Mouse (Mus musculus) cerebellum, adult 2 months (tissue): ENCODE results near the gene Prkaca. TPM values are rescaled to one million over a fixed set of nuclear protein-coding genes. Genes with fewer than 3 reads are reported as not detected.
A peak's percentile ranks its signal among the peaks of the same experiment; 100 is the strongest.

Experiments used
- DNase-seq, 2 experiments: peaks; one replicate each; pipeline ENCODE4 v3.0.0; 2021
- H3K27ac ChIP-seq: fragments of 200-500 bp; 2 replicates; pipeline ENCODE4 v1.5.1; 2012; ENCODE audit warnings: low read length, control low read depth, inconsistent platforms; ENCODE audit not compliant: insufficient read depth
- H3K27me3 ChIP-seq: fragments of 200-500 bp; 2 replicates; pipeline ENCODE4 v1.6.1; 2012; ENCODE audit warnings: inconsistent platforms, mild to moderate bottlenecking, low read length, moderate library complexity; ENCODE audit not compliant: control insufficient read depth, insufficient read depth
- H3K4me1 ChIP-seq: fragments of 200-500 bp; 2 replicates; pipeline ENCODE4 v1.6.1; 2011; ENCODE audit warnings: low read length; ENCODE audit not compliant: control insufficient read depth, insufficient read depth
- H3K4me3 ChIP-seq: fragments of 200-500 bp; replicated peaks from 2 replicates; pipeline ENCODE3; 2011; ENCODE audit warnings: mild to moderate bottlenecking, low read depth, low read length, control low read depth; ENCODE audit not compliant: insufficient read depth
- CTCF ChIP-seq: fragments of 200-500 bp; IDR thresholded peaks from 2 replicates; pipeline ENCODE4 v1.5.1; 2011; ENCODE audit warnings: low read depth, mild to moderate bottlenecking, control low read depth, low read length, moderate library complexity, borderline replicate concordance; ENCODE audit not compliant: insufficient read depth
- POLR2A ChIP-seq: fragments of 200-500 bp; IDR thresholded peaks from 2 replicates; pipeline ENCODE4 v1.6.1; 2011; ENCODE audit warnings: low read length, control low read depth, borderline replicate concordance; ENCODE audit not compliant: insufficient read depth
- WGBS: fragments of 180-500 bp; shearing (Covaris S2); methylation state at CpG from one replicate; pipeline ENCODE4 v1.1.7; 2018; 5-methylcytosine and 5-hydroxymethylcytosine counted together
- polyA plus RNA-seq: library from polyadenylated mRNA; depleted of rRNA; stranded (reverse); fragments of >200 nt; gene quantifications from 2 replicates; pipeline ENCODE4 v1.2.3, GENCODE M21; 2012; rRNA removed

Prkaca gene
- polyA plus RNA-seq, result 235 and 256 TPM in 2 replicates

DNA sequence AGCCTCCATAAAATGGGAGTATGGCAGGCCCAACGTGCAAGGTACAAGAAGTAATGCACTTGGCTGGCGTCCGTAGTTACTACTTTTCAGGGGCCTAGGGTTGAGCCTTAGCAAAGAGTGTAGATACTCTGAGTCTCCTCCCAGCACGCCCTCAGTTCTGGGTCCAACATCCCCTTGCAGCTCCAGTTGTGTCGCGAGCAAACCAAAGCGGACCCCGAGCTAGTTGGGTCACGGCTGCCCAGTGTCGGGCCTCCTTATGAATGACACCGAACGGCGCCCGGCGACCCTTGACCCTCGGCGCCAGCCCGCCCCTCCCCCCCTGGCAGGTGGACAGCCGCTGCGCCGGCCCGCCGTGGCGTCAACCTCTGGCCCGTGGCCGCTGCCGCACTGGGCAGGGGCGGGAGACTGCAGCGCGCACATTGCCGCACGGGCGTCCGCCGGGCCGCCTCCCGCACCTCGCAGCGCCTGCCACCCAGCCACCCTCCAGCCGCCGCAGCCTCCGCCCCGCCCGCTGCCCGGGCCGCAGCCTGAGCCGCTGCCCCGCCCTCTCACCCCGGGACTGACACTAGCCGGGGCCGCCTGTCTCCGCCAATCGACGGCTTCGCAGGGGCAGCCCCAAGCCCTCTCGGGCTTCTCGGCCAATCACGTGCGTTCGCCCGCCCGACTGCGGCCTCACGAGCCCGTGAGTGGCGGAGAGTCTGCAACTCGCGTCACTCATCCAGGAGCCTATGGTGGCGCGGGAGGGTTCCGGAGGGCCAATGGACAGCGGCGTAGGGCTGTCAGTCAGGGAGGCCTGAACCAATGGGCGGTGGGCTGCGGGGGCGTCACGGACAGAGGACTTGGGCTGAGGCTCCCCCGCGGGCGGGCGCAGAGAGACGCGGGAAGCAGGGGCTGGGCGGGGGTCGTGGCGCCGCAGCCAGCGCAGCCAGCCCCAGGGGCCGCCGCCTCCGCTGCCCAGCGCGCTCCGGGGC lies at the start of gene Prkaca:
Prkaca (plus strand) TSS at position 844 of the 971 bp plus-strand sequence.
- Histone ChIP-seq H3K27ac (peak within 1 kb of the TSS; percentile 70), H3K27me3 (no peaks in the 10 kb centered on the region), H3K4me1 (peaks cover 12% of the 10 kb centered on the region), H3K4me3 (peak within 1 kb of the TSS; percentile 78)
- WGBS, result under 1% methylated on average over 81 of the region's 94 CpGs
- peak; percentile 59 for TF ChIP-seq POLR2A
- TF ChIP-seq CTCF, result no peak
- DNase-seq, result peak; percentile 98 to 100

DNA sequence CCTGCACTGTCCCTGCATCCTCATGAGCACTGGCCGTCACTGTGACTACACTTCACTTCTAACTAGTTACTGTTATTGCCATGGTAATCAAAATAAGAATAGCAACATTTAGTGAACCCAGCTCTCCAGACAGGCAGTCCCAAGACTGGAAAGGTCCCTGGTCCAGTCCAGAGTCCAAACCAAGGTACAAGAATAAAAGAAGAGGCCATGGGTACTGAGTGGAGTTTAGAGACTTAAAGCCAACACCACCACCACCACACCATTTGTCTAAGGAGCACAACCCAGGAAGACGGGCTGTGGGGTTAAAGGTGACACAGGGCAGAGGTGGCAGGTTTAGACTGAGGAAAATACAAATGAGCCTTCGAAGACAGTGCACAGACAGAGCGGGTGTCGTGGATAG lies 48.2 kb upstream of the Prkaca start:
- Histone ChIP-seq H3K27ac (no peak overlapping the region), H3K4me1 (no peaks in the 10 kb centered on the region; the same call in 1 of the 2 replicates), H3K4me3 (no peak overlapping the region), H3K27me3 (no peaks in the 10 kb centered on the region)
- WGBS, result 87% methylated on average over 5 of the region's 5 CpGs
- TF ChIP-seq POLR2A, result no peak
- TF ChIP-seq CTCF, result no peak
- no peak for DNase-seq

DNA sequence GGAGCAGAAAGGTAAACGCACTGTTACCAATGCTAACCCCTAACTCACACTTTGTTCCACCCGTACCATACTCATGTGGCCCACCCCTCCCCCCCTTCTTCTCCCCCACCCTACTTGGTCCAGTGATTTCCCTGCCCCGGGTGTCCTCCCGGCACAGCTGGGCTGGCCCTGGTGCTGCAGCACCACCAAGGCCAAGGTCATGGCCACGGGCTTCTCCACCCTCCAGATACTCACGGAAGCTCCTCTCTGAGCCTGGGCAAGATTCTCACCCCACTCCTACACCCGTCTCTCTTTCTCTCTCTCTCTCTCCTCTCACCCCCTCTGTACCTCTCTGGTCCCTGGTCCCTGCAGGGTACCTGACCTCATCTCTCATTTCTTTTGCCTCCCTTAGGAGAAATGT lies 46.5 kb upstream of the Prkaca start:
- no peak overlapping the region for H3K27ac ChIP-seq
- no peaks in the 10 kb centered on the region for H3K4me1 ChIP-seq
- no peak overlapping the region for H3K4me3 ChIP-seq
- TF ChIP-seq CTCF, result no peak
- TF ChIP-seq POLR2A, result no peak
- H3K27me3 ChIP-seq, result no peaks in the 10 kb centered on the region
- 62% methylated on average over 7 of the region's 7 CpGs for WGBS
- no peak for DNase-seq

DNA sequence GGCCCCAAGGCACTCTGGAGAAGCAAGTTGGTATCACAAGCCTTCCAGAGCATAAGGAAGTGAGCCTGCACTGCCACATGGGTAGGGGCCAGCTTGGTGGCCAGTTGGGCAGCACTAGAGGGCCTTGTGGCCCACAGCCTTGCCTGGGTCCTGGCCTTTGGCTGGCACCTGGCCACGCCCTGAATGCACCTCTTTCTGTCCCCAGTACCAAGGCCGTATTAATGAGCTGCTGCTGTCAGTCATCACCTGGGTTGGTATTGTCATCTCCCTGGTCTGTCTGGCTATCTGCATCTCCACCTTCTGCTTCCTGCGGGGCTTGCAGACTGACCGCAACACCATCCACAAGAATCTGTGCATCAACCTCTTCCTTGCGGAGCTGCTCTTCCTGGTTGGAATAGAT lies 38.6 kb upstream of the Prkaca start:
- WGBS, result 69% methylated on average over 5 of the region's 5 CpGs
- peak in 1 of 2 experiments; percentile 13 for DNase-seq
- no peaks in the 10 kb centered on the region for H3K4me1 ChIP-seq
- no peaks in the 10 kb centered on the region for H3K27me3 ChIP-seq
- TF ChIP-seq POLR2A (no peak), CTCF (no peak)
- no peak overlapping the region for H3K27ac ChIP-seq
- no peak overlapping the region for H3K4me3 ChIP-seq

DNA sequence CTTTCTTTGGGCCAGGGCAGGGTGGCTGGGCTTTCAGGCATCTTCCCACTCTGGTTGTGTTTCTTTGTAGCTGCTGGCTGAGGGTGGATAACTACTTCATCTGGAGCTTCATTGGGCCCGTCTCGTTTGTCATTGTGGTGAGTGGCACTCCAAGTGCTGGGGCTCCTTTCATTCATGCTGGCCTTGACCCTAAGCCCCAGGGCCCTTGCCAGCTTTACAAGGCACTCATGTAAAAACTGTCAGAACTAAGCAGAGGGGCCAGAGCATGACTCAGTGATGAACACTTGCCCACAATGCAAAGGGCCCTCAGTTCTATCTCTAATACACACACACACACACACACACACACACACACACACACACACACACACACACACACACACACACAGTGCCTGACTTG lies 37.8 kb upstream of the Prkaca start:
- Histone ChIP-seq H3K4me3 (no peak overlapping the region), H3K27me3 (no peaks in the 10 kb centered on the region), H3K27ac (no peak overlapping the region), H3K4me1 (no peaks in the 10 kb centered on the region)
- DNase-seq, result no peak
- 75% methylated on average over 2 of the region's 2 CpGs for WGBS
- TF ChIP-seq CTCF (no peak), POLR2A (no peak)

DNA sequence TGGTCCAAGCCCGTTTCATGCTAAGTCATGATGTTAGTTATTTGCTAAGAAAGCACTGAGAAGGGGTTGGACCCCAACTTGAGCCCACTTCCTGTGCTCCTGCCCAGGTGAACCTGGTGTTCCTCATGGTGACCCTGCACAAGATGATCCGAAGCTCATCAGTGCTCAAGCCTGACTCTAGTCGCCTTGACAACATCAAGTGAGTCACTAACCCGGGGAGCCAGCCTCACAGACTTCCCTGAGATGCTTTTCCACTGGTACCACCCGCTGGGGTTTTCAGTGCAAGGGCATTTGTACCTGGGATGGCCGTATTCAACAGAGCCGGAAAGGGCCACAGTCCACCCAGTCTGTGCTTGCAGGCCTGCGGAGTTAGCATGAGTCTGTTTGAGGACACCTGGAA lies 37.4 kb upstream of the Prkaca start:
- H3K27ac ChIP-seq, result no peak overlapping the region
- no peaks in the 10 kb centered on the region for H3K27me3 ChIP-seq
- H3K4me3 ChIP-seq, result no peak overlapping the region
- no peaks in the 10 kb centered on the region for H3K4me1 ChIP-seq
- WGBS, result 87% methylated on average over 8 of the region's 8 CpGs
- TF ChIP-seq CTCF, result no peak
- TF ChIP-seq POLR2A, result no peak
- DNase-seq, result no peak

DNA sequence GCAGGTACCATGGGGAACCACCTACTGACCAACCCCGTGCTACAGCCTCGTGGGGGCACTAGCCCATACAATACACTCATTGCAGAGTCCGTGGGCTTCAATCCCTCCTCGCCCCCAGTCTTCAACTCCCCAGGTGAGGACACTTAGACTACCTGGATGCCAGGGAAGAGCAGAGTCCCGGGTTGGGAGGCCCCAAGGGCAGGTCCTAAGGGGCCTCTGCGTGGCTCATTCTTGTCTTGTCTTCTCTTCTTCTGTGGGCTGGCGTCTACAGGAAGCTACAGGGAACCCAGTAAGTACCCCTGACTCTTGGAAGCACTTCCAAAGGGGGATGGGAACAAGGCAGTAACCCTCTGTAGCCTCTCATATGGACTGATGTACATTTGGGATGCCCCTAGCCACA lies 35.1 kb upstream of the Prkaca start:
- Histone ChIP-seq H3K4me3 (no peak overlapping the region), H3K27me3 (no peaks in the 10 kb centered on the region), H3K4me1 (no peaks in the 10 kb centered on the region), H3K27ac (no peak overlapping the region)
- DNase-seq, result no peak
- TF ChIP-seq CTCF (no peak), POLR2A (no peak)
- WGBS, result 84% methylated on average over 7 of the region's 7 CpGs

DNA sequence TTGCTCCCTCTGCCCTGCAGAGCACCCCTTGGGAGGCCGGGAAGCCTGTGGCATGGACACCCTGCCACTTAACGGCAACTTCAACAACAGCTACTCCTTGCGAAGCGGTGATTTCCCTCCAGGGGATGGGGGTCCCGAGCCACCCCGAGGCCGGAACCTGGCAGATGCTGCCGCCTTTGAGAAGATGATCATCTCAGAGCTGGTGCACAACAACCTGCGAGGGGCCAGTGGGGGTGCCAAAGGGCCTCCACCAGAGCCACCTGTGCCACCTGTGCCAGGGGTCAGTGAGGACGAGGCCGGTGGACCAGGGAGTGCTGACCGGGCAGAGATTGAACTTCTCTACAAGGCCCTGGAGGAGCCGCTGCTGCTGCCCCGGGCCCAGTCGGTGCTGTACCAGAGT lies 34.5 kb upstream of the Prkaca start:
- no peaks in the 10 kb centered on the region for H3K4me1 ChIP-seq
- H3K4me3 ChIP-seq, result no peak overlapping the region
- 89% methylated on average over 15 of the region's 15 CpGs for WGBS
- TF ChIP-seq CTCF, result no peak
- TF ChIP-seq POLR2A, result no peak
- DNase-seq, result peak in 1 of 2 experiments; percentile 18
- no peaks in the 10 kb centered on the region for H3K27me3 ChIP-seq
- no peak overlapping the region for H3K27ac ChIP-seq
